Mouse (Mus musculus): ENCODE measurements around the gene Paqr5. TPM values are rescaled to one million over a fixed set of nuclear protein-coding genes. Genes with fewer than 3 reads are reported as not detected.
A peak's percentile ranks its signal among the peaks of the same experiment; 100 is the strongest.

Gene Paqr5
- total and polyA plus RNA-seq, 3 experiments, result 0.76 TPM; not detected in 2

DNA sequence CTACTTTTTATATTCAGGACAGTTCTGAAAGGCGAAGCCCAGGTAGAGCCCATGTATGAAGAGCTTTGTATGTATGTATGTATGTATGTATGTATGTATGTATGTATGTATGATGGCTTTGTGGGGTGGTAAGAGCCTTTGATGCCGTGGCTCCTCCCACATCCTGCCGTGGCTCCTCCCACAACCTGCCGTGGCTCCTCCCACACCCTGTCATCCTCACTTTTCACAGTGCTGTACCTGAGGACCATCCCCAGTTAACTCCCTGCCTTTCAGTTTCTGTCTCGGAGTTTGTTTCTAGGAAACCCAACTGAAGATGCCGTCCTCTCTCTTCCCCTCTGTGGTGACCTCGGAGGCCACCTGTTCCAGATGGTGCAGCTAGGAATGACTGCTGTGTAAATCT, 40.6 kb downstream of the Paqr5 start:
- Histone ChIP-seq H3K27ac (no peak overlapping the region), H3K27me3 (ENCODE audit: control insufficient read depth, insufficient read depth, low read length) (no peaks in the 10 kb centered on the region), H3K36me3 (ENCODE audit: control insufficient read depth, insufficient read depth, low read length) (no peaks in the 10 kb centered on the region), H3K4me1 (ENCODE audit: control insufficient read depth, insufficient read depth, low read length) (no peaks in the 10 kb centered on the region), H3K4me3 (no peak overlapping the region), H3K9ac (ENCODE audit: low read depth, low read length) (no peak overlapping the region), H3K79me2 (replicated peaks; ENCODE audit: control insufficient read depth, insufficient read depth, low read length) (no peaks in the 10 kb centered on the region)
- intact Hi-C loops (cut with DNase I), result loop anchor here (10.0 kb wide), 1 partner anchor 81 kb away; no protein-coding TSS in a partner anchor
- WGBS, result 75% methylated on average over 7 of the region's 7 CpGs
- no peak for DNase-seq
- no peak for TF ChIP-seq EP300 (IDR thresholded peaks at IDR 0.05; ENCODE audit: insufficient read depth, low read depth, low read length)
- no peak for TF ChIP-seq POLR2A (IDR thresholded peaks at IDR 0.05; ENCODE audit: insufficient read depth, low read depth, low read length)
- no peak for TF ChIP-seq CTCF (IDR thresholded peaks at IDR 0.05)

DNA sequence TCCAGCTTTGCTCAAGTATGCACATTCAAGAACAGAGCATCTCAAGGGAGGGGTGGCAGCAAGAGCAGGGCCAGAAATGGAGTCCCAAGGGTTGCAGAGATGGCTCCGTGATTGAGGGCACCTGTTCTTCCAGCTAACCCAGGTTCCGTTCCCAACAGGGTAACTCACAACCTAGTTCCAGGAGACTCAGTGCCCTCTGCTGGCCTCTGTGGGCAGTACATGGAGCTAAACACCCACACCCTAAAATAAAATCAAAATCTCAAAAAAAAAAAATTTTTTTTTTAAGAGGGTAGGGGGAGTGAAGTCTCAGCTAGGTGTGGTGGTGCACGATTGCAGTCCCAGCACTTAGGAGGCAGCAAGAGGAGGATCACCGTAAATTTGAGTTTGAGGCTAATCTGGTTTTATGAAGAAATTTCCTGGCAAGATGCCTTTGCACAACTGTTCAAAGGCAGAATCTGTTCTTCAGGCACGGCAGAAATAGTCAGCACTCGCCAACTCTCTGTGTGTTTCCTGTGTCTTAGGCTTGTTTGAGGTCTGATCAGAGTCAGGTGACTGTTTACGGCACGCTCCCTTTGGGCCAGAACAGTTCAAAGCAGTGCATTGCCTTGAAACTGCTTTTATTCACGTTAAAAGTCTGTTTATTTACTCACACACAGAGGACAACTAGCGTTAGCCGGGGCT, 41.3 kb downstream of the Paqr5 start:
- 39% methylated on average over 11 of the region's 11 CpGs for WGBS
- H3K4me1 ChIP-seq (ENCODE audit: control insufficient read depth, insufficient read depth, low read length), result no peaks in the 10 kb centered on the region
- H3K27me3 ChIP-seq (ENCODE audit: control insufficient read depth, insufficient read depth, low read length), result no peaks in the 10 kb centered on the region
- DNase-seq, result peak; percentile 62 to 81
- TF ChIP-seq EP300 (IDR thresholded peaks at IDR 0.05; ENCODE audit: insufficient read depth, low read depth, low read length) (0 out of 2 replicates have a peak, but pooled peaks have one; percentile 14), CTCF (IDR thresholded peaks at IDR 0.05) (peak; percentile 90), POLR2A (IDR thresholded peaks at IDR 0.05; ENCODE audit: insufficient read depth, low read depth, low read length) (no peak)
- H3K27ac ChIP-seq, result no peak overlapping the region
- H3K79me2 ChIP-seq (replicated peaks; ENCODE audit: control insufficient read depth, insufficient read depth, low read length), result no peaks in the 10 kb centered on the region
- no peak overlapping the region for H3K9ac ChIP-seq (ENCODE audit: low read depth, low read length)
- H3K36me3 ChIP-seq (ENCODE audit: control insufficient read depth, insufficient read depth, low read length), result no peaks in the 10 kb centered on the region
- no peak overlapping the region for H3K4me3 ChIP-seq
- intact Hi-C loops (cut with DNase I), result loop anchor here (1.0 to 10.0 kb wide), 3 partner anchors 20 to 81 kb away; no protein-coding TSS in a partner anchor

- TF ChIP-seq CTCF (IDR thresholded peaks at IDR 0.05) (no peak), POLR2A (IDR thresholded peaks at IDR 0.05; ENCODE audit: insufficient read depth, low read depth, low read length) (no peak), EP300 (IDR thresholded peaks at IDR 0.05; ENCODE audit: insufficient read depth, low read depth, low read length) (no peak)
- Histone ChIP-seq H3K4me1 (ENCODE audit: control insufficient read depth, insufficient read depth, low read length) (no peaks in the 10 kb centered on the region), H3K4me3 (no peak overlapping the region), H3K27ac (no peak overlapping the region), H3K36me3 (ENCODE audit: control insufficient read depth, insufficient read depth, low read length) (no peaks in the 10 kb centered on the region), H3K27me3 (ENCODE audit: control insufficient read depth, insufficient read depth, low read length) (no peaks in the 10 kb centered on the region), H3K79me2 (replicated peaks; ENCODE audit: control insufficient read depth, insufficient read depth, low read length) (no peaks in the 10 kb centered on the region), H3K9ac (ENCODE audit: low read depth, low read length) (no peak overlapping the region)
- 80% methylated on average over 7 of the region's 7 CpGs for WGBS
- intact Hi-C loops (cut with DNase I), result loop anchor here (10.0 kb wide), 1 partner anchor 78 kb away; no protein-coding TSS in a partner anchor
- peak in 1 of 2 experiments; percentile 30 for DNase-seq
Observed at GRCm38 (mm10) chr9:61982940-61983620, 43.6 kb downstream of the Paqr5 start.

GRCm38 (mm10) chr9:61981876-61982275, 44.8 kb downstream of the Paqr5 start:
- no peak for TF ChIP-seq CTCF (IDR thresholded peaks at IDR 0.05)
- TF ChIP-seq POLR2A (IDR thresholded peaks at IDR 0.05; ENCODE audit: insufficient read depth, low read depth, low read length), result no peak
- TF ChIP-seq EP300 (IDR thresholded peaks at IDR 0.05; ENCODE audit: insufficient read depth, low read depth, low read length), result no peak
- Histone ChIP-seq H3K4me3 (no peak overlapping the region), H3K4me1 (ENCODE audit: control insufficient read depth, insufficient read depth, low read length) (no peaks in the 10 kb centered on the region; the same call in 1 of the 2 replicates), H3K27ac (no peak overlapping the region), H3K79me2 (replicated peaks; ENCODE audit: control insufficient read depth, insufficient read depth, low read length) (no peaks in the 10 kb centered on the region), H3K36me3 (ENCODE audit: control insufficient read depth, insufficient read depth, low read length) (no peaks in the 10 kb centered on the region), H3K9ac (ENCODE audit: low read depth, low read length) (no peak overlapping the region), H3K27me3 (ENCODE audit: control insufficient read depth, insufficient read depth, low read length) (no peaks in the 10 kb centered on the region)
- 60% methylated on average over 5 of the region's 5 CpGs for WGBS
- DNase-seq, result no peak
- intact Hi-C loops (cut with DNase I), result loop anchor here (10.0 kb wide), 1 partner anchor 77 kb away; no protein-coding TSS in a partner anchor

DNA sequence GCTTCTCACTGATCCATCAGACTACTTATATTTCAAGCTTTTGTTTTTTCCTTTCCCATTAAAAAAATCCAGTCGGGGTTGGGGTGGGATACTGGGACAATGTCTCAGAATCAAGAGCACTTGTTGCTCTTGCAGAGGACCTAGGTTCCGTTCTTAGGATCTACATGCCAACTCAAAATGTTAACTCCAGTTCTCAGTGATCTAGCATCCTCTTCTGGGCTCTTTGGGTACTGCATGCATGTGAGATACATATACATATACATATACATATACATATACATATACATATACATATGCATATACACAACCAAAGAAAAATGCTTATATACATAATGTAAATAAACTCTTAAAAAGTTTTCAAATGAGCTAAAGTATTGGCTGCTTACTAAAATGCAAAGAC, 46.7 kb downstream of the Paqr5 start:
- Histone ChIP-seq H3K27me3 (ENCODE audit: control insufficient read depth, insufficient read depth, low read length) (no peaks in the 10 kb centered on the region), H3K9ac (ENCODE audit: low read depth, low read length) (no peak overlapping the region), H3K4me1 (ENCODE audit: control insufficient read depth, insufficient read depth, low read length) (no peaks in the 10 kb centered on the region; the same call in 1 of the 2 replicates), H3K36me3 (ENCODE audit: control insufficient read depth, insufficient read depth, low read length) (no peaks in the 10 kb centered on the region), H3K27ac (no peak overlapping the region), H3K4me3 (no peak overlapping the region), H3K79me2 (replicated peaks; ENCODE audit: control insufficient read depth, insufficient read depth, low read length) (no peaks in the 10 kb centered on the region)
- intact Hi-C loops (cut with DNase I), result loop anchor here (10.0 kb wide), 1 partner anchor 75 kb away; no protein-coding TSS in a partner anchor
- TF ChIP-seq EP300 (IDR thresholded peaks at IDR 0.05; ENCODE audit: insufficient read depth, low read depth, low read length) (no peak), POLR2A (IDR thresholded peaks at IDR 0.05; ENCODE audit: insufficient read depth, low read depth, low read length) (no peak), CTCF (IDR thresholded peaks at IDR 0.05) (peak; percentile 26)
- 82% methylated on average over 2 of the region's 2 CpGs for WGBS
- no peak for DNase-seq
